Mouse (Mus musculus) liver, adult 2 months (tissue): Measurements from ENCODE around the gene Sun1.

ENCODE experiments used
- CTCF ChIP-seq: fragments of 200-500 bp; IDR thresholded peaks from 2 replicates; pipeline ENCODE4 v1.5.1; 2011; ENCODE audit warnings: low read depth, low read length, control low read depth
- POLR2A ChIP-seq: fragments of 200-500 bp; IDR thresholded peaks from 2 replicates; pipeline ENCODE4 v1.6.1; 2011; ENCODE audit warnings: low read length, control low read depth; ENCODE audit not compliant: insufficient read depth; ENCODE audit errors: extremely low read depth

GRCm38 (mm10) chr5:139248846-139249245 lies 48.4 kb downstream of the Sun1 start:
- no peak for TF ChIP-seq POLR2A
- TF ChIP-seq CTCF = no peak
